Mouse (Mus musculus): ENCODE data around the gene Lrrc2. TPM values are rescaled to one million over a fixed set of nuclear protein-coding genes. Genes with fewer than 3 reads are reported as not detected.

Gene Lrrc2
- polyA plus RNA-seq, 1 experiment: not detected

- no peak overlapping the region for H3K4me3 ChIP-seq (replicated peaks)
- no peaks in the 10 kb centered on the region for H3K27me3 ChIP-seq (replicated peaks)
- H3K36me3 ChIP-seq (replicated peaks; ENCODE audit: low read length): no peaks in the 10 kb centered on the region
- no peaks in the 10 kb centered on the region; the same call in 1 of the 2 replicates for H3K9me3 ChIP-seq
- TF ChIP-seq FLI1 (IDR thresholded peaks at IDR 0.05; ENCODE audit: low read length) (no peak), GATA1 (IDR thresholded peaks at IDR 0.05; ENCODE audit: borderline replicate concordance, low read length) (no peak)
- peaks cover 31% of the 10 kb centered on the region for H3K4me1 ChIP-seq
These were observed 31.0 kb downstream of the Lrrc2 start for GRCm38 (mm10) chr9:110982351-110982750.

GRCm38 (mm10) chr9:110984096-110984495 is 32.8 kb downstream of the Lrrc2 start:
- TF ChIP-seq FLI1 (IDR thresholded peaks at IDR 0.05; ENCODE audit: low read length) (no peak), GATA1 (IDR thresholded peaks at IDR 0.05; ENCODE audit: borderline replicate concordance, low read length) (no peak)
- H3K9me3 ChIP-seq: no peaks in the 10 kb centered on the region; the same call in 1 of the 2 replicates

GRCm38 (mm10) chr9:110985541-110985940 is 34.2 kb downstream of the Lrrc2 start:
- TF ChIP-seq GATA1 (IDR thresholded peaks at IDR 0.05; ENCODE audit: borderline replicate concordance, low read length) (no peak), FLI1 (IDR thresholded peaks at IDR 0.05; ENCODE audit: low read length) (no peak)
- no peaks in the 10 kb centered on the region for H3K36me3 ChIP-seq (replicated peaks; ENCODE audit: low read length)
- H3K9me3 ChIP-seq: no peaks in the 10 kb centered on the region; the same call in 1 of the 2 replicates
- peaks cover 48% of the 10 kb centered on the region for H3K4me1 ChIP-seq
- peaks cover 13% of the 10 kb centered on the region for H3K27me3 ChIP-seq (replicated peaks)
- H3K4me3 ChIP-seq (replicated peaks): no peak overlapping the region

More at GRCm38 (mm10) chr9:110984096-110984495, 32.8 kb downstream of the Lrrc2 start:
- no peak overlapping the region for H3K4me3 ChIP-seq (replicated peaks)
- no peaks in the 10 kb centered on the region for H3K36me3 ChIP-seq (replicated peaks; ENCODE audit: low read length)
- H3K4me1 ChIP-seq: peaks cover 35% of the 10 kb centered on the region
- peaks cover 4% of the 10 kb centered on the region for H3K27me3 ChIP-seq (replicated peaks)

GRCm38 (mm10) chr9:110985951-110986350 is 34.6 kb downstream of the Lrrc2 start:
- Histone ChIP-seq H3K9me3 (no peaks in the 10 kb centered on the region; the same call in 1 of the 2 replicates), H3K36me3 (replicated peaks; ENCODE audit: low read length) (no peaks in the 10 kb centered on the region), H3K4me3 (replicated peaks) (no peak overlapping the region), H3K27me3 (replicated peaks) (peaks cover 15% of the 10 kb centered on the region), H3K4me1 (peaks cover 52% of the 10 kb centered on the region)
- no peak for TF ChIP-seq GATA1 (IDR thresholded peaks at IDR 0.05; ENCODE audit: borderline replicate concordance, low read length)
- no peak for TF ChIP-seq FLI1 (IDR thresholded peaks at IDR 0.05; ENCODE audit: low read length)

- Histone ChIP-seq H3K27me3 (replicated peaks) (peaks cover 21% of the 10 kb centered on the region), H3K36me3 (replicated peaks; ENCODE audit: low read length) (no peaks in the 10 kb centered on the region), H3K4me1 (peaks cover 51% of the 10 kb centered on the region), H3K4me3 (replicated peaks) (no peak overlapping the region), H3K9me3 (no peaks in the 10 kb centered on the region; the same call in 1 of the 2 replicates)
- TF ChIP-seq GATA1 (IDR thresholded peaks at IDR 0.05; ENCODE audit: borderline replicate concordance, low read length): no peak
- no peak for TF ChIP-seq FLI1 (IDR thresholded peaks at IDR 0.05; ENCODE audit: low read length)
These were observed 36.0 kb downstream of the Lrrc2 start for GRCm38 (mm10) chr9:110987331-110987730.

- Histone ChIP-seq H3K36me3 (replicated peaks; ENCODE audit: low read length) (no peaks in the 10 kb centered on the region), H3K27me3 (replicated peaks) (peaks cover 25% of the 10 kb centered on the region), H3K9me3 (no peaks in the 10 kb centered on the region; the same call in 1 of the 2 replicates), H3K4me1 (peaks cover 44% of the 10 kb centered on the region), H3K4me3 (replicated peaks) (no peak overlapping the region)
- TF ChIP-seq GATA1 (IDR thresholded peaks at IDR 0.05; ENCODE audit: borderline replicate concordance, low read length) (no peak), FLI1 (IDR thresholded peaks at IDR 0.05; ENCODE audit: low read length) (no peak)
These were observed 36.7 kb downstream of the Lrrc2 start for GRCm38 (mm10) chr9:110988078-110988477.

- no peaks in the 10 kb centered on the region; the same call in 1 of the 2 replicates for H3K9me3 ChIP-seq
- no peak for TF ChIP-seq GATA1 (IDR thresholded peaks at IDR 0.05; ENCODE audit: borderline replicate concordance, low read length)
- TF ChIP-seq FLI1 (IDR thresholded peaks at IDR 0.05; ENCODE audit: low read length): no peak
- peaks cover 25% of the 10 kb centered on the region for H3K27me3 ChIP-seq (replicated peaks)
- peaks cover 40% of the 10 kb centered on the region for H3K4me1 ChIP-seq
- H3K4me3 ChIP-seq (replicated peaks): no peak overlapping the region
- H3K36me3 ChIP-seq (replicated peaks; ENCODE audit: low read length): no peaks in the 10 kb centered on the region
These were observed 37.8 kb downstream of the Lrrc2 start for GRCm38 (mm10) chr9:110989141-110989540.

GRCm38 (mm10) chr9:110989543-110989942 is 38.2 kb downstream of the Lrrc2 start:
- Histone ChIP-seq H3K4me1 (peaks cover 42% of the 10 kb centered on the region), H3K4me3 (replicated peaks) (no peak overlapping the region), H3K36me3 (replicated peaks; ENCODE audit: low read length) (no peaks in the 10 kb centered on the region), H3K9me3 (no peaks in the 10 kb centered on the region; the same call in 1 of the 2 replicates), H3K27me3 (replicated peaks) (peaks cover 25% of the 10 kb centered on the region)
- TF ChIP-seq GATA1 (IDR thresholded peaks at IDR 0.05; ENCODE audit: borderline replicate concordance, low read length) (no peak), FLI1 (IDR thresholded peaks at IDR 0.05; ENCODE audit: low read length) (no peak)

GRCm38 (mm10) chr9:110990204-110990603 is 38.9 kb downstream of the Lrrc2 start, which contains the start of gene Rtp3:
Gene Rtp3, minus strand, starts transcription at chr9:110990583.
- peaks cover 47% of the 10 kb centered on the region for H3K4me1 ChIP-seq
- peaks cover 25% of the 10 kb centered on the region for H3K27me3 ChIP-seq (replicated peaks)
- no peaks in the 10 kb centered on the region; the same call in 1 of the 2 replicates for H3K9me3 ChIP-seq
- TF ChIP-seq FLI1 (IDR thresholded peaks at IDR 0.05; ENCODE audit: low read length) (no peak), GATA1 (IDR thresholded peaks at IDR 0.05; ENCODE audit: borderline replicate concordance, low read length) (no peak)
- no peaks in the 10 kb centered on the region for H3K36me3 ChIP-seq (replicated peaks; ENCODE audit: low read length)
- H3K4me3 ChIP-seq (replicated peaks): no peak within 1 kb of the TSS

GRCm38 (mm10) chr9:110993281-110993709 is 42.0 kb downstream of the Lrrc2 start:
- no peak overlapping the region for H3K4me3 ChIP-seq (replicated peaks)
- peaks cover 46% of the 10 kb centered on the region for H3K4me1 ChIP-seq
- no peaks in the 10 kb centered on the region for H3K36me3 ChIP-seq (replicated peaks; ENCODE audit: low read length)
- peaks cover 25% of the 10 kb centered on the region for H3K27me3 ChIP-seq (replicated peaks)
- TF ChIP-seq GATA1 (IDR thresholded peaks at IDR 0.05; ENCODE audit: borderline replicate concordance, low read length) (no peak), FLI1 (IDR thresholded peaks at IDR 0.05; ENCODE audit: low read length) (no peak)
- no peaks in the 10 kb centered on the region for H3K9me3 ChIP-seq

Measured in megakaryocyte, embryonic 14.5 days (primary cell).